Mouse (Mus musculus) bone marrow macrophage, adult 2 months (primary cell): ENCODE results near the gene Cd200r3.

Experiments
- CTCF ChIP-seq: IDR thresholded peaks from 2 replicates; pipeline ENCODE4 v1.5.1; 2012; ENCODE audit warnings: low read depth, mild to moderate bottlenecking, low read length, moderate library complexity
- POLR2A ChIP-seq: IDR thresholded peaks from 2 replicates; pipeline ENCODE4 v1.6.1; 2012; ENCODE audit warnings: mild to moderate bottlenecking, low read depth, low read length, borderline replicate concordance

GRCm38 (mm10) chr16:45023904-45024303 is 80.4 kb downstream of the Cd200r3 start:
- TF ChIP-seq POLR2A (no peak), CTCF (peak; percentile 56; the same call in 1 of the 2 replicates)
